Mouse (Mus musculus) embryo, embryonic 10.5 days (tissue): ENCODE measurements around the gene Il10rb.

Source experiments
- DNase-seq: peaks from one replicate; pipeline ENCODE4 v3.0.0-alpha.2; 2015; ENCODE audit warnings: low spot score

The Il10rb gene

DNA sequence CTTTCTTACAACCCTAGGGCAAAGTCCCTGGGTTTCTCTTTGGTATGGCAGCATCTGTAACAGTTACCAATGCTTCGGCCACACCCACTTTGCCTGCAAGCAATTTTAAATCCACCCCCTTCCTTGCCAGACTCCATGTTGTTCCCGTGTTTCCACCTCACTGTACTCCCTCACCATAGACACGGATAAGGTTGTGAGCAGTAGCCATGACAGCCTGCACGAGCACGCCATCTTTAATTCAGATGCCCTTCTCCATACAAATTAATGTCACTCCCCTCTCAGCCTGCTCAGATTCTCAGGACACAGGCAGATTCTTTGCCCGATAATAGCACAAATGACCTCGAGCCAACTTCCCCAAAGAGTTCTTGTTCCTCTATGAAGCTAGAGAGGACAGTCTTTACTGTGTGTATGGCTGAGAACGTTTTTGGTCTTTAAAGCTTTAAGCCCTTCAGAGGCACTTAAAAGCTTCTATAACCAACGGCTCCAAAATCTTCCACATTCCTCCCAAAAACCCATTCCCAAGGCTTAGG is 23.6 kb upstream of the Il10rb start:
- no peak for DNase-seq

GRCm38 (mm10) chr16:91384221-91384620 is 21.7 kb upstream of the Il10rb start:
- DNase-seq = no peak

GRCm38 (mm10) chr16:91385621-91386020 is 20.3 kb upstream of the Il10rb start:
- peak; percentile 9 for DNase-seq

DNA sequence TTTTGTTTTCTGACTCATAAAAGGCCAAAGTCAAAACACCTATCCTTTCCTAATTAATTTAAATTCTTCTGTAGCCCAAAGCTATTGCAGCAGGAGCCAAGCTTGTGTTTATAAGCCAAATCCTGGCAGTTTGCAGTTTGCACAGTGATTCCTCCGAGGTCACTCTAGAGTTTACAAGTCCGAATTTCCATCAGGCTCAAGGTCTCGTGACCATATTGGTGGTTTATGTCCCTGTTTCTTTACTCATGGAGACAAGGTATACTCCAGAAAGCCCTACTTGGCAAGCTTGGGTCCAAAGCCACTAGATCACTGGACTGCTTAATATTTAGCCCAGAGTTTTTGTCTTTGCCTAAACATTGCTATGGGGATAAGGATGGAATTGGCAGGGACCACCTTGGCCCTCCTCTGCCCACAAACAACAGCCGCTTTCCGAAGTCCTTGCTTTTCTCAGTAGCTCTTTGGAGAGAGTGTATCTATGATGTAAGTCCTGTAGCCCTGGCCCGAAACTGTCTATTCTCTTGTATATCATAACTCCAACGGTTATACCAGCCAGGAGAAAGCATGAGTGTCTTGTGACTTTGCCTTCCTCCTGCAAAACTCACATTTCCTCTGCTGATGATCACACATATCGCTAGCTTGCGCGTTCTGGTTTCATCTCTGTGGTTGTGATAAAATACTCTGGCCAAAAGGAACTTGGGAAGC is 19.4 kb upstream of the Il10rb start:
- DNase-seq = no peak

- DNase-seq = no peak
These were observed 18.9 kb upstream of the Il10rb start for GRCm38 (mm10) chr16:91387121-91387486.

DNA sequence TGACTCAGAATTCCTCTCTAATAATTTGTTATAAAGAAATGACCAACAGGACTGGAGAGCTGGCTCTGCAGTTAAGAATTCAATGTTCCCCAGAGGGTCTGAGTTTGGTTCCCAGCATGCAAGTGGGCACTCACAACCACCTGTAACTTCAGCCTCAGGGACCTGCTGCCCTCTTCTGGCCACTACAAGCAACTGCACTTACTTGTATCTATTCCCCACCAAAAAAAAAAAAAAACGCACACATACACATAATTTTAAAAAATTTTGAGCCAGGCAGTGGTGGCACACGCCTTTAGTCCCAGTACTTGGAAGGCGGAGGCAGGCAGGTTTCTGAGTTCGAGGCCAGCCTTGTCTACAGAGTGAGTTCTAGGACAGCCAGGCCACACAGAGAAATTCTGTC is 15.9 kb upstream of the Il10rb start:
- peak; percentile 23 for DNase-seq

- DNase-seq = no peak
These were observed 14.5 kb upstream of the Il10rb start, which contains the start of gene Gm21970 for GRCm38 (mm10) chr16:91391421-91391820. Gene Gm21970, plus strand, starts transcription at chr16:91391721.

- DNase-seq = no peak
These were observed 11.0 kb upstream of the Il10rb start for GRCm38 (mm10) chr16:91394826-91395410.

DNA sequence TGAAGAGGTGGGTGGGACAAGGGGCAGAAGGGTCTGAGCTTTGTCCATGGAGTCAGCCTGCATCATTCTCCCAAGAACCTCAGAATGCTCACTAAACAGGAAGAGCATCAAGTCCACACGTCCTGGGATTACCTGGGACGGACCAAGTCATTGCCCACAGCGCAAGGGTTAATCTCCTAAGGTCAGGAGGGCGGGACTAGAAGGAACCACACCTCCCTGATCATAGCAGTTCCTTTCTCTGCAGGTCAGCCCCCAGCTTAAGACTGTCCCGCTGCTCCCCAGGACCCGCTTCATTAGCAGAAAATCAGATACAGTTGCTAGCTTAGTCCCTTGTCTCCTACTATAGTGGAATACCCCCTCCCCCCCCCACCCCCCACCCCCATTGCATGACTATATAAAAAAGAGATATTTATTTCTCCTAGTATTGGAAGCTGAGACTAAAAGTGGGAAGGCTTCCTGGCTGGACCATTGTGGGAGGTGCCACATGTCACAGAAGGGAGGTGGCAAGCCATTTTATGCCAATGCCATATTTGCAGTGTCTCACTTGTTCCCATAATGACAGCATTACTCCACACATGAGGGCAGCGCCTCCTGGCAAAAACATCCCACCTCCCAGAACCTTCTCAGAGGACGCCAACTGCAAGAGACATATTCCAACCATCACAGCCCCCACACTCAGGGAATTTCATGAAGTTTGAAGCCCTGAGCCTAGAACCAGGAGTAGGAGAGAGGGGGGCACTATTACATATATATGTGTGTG is 10.2 kb upstream of the Il10rb start:
- no peak for DNase-seq

DNA sequence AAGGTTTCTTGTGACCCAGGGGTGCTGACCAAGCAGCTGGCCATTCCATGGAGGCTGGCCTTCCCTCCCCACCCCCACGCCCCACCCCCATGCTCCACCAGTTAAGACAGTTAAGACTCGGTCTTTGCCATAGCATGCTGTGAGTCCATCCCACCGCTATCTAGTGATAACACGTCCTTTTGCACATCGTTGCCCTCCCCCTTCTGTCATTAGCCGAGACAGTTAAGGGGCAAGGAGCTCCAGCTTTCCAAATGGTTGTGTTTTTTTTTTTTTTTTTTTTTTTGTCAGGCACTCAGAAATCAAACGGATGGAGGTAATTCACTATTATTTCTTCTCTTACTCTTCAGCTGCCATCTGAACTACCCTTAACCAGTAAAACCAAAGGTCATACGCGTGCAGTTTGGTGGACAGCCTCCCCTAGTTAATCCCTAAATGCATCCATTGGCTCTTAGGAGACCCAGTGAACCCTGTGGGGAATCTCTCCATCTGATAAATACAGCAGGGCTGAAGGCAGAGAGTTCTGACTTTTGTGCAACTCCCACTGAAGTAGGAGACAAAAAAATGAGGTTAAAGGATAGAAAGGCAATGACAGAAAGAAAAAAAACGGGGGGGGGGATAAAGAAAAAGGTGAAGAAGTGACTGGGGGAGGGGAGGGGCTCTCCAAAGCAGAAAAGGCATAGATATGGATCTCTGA is 9.0 kb upstream of the Il10rb start:
- no peak for DNase-seq

DNA sequence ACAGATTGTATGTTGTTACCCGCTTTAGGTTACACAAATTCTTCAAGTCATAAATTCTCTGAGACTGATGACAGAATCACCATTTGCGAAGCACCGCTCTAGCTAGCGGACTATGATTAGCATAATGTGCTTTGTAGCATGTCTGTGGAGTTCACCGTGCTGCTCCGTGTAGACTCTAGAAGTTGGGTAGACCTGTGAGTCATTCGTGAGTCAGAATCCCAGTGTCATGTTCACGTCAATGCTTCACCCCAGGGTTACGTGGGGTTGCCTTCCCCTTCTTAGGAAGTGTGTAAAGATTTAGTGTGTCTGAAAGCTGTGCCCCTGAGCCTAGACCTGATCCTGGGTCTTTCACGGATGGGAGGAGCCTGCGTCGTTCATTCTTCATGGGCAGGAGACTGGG is 7.9 kb upstream of the Il10rb start:
- no peak for DNase-seq

GRCm38 (mm10) chr16:91398944-91399343 is 7.0 kb upstream of the Il10rb start:
- no peak for DNase-seq

DNA sequence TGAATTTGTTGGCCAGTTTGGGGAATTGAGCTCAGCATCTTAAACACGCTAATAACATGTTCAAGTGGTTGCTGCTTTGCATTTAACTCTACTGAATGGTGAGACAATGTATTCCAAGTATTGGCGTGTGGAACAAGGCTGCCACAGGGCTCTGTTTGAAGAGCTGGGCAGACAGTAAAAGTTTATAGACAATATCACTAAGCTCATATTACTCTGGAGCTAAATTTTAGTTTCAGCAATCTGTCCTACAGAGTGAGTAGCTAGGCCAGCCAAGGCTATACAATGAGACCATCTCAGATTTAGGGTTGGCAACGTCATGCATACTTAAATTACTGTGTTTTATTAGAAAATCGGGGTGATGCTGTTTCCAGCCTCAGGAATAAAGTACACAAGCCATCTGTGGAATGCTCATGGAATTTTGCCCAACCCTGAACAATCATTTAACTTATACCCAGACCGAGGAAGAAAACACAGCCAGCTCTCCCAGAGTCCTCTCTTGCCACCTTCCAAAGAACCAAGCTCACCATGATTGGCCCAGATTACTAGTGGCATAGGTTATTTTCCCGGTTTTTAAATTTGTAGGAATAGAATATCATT is 4.3 kb upstream of the Il10rb start:
- no peak for DNase-seq

DNA sequence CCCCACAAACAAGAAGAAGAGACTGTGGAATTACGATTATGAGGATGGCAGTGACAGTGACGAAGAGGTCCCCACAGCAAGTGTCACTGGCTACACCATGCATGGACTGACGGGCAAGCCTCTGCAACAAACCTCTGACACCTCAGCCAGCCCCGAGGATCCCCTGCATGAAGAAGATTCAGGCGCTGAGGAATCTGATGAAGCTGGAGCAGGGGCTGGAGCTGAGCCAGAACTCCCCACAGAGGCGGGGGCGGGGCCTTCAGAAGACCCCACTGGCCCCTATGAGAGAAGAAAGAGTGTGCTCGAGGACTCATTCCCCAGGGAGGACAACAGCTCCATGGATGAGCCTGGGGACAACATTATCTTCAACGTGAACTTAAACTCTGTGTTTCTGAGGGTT is 2.2 kb upstream of the Il10rb start:
- no peak for DNase-seq

DNA sequence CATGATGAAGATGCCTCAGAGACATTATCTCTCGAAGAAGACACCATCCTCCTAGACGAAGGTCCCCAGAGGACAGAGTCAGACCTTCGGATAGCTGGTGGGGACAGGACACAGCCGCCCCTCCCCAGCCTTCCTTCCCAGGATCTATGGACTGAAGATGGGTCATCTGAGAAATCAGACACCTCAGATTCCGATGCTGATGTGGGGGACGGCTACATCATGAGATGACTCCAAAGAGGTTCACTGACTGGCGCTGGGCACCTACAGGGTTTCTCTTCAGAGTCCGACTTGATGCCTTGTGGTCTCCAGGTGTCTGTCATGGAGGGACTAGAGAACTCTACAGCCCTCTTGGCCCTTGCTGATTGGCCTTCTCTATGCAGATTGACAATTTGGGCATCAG is 1.8 kb upstream of the Il10rb start:
- no peak for DNase-seq

DNA sequence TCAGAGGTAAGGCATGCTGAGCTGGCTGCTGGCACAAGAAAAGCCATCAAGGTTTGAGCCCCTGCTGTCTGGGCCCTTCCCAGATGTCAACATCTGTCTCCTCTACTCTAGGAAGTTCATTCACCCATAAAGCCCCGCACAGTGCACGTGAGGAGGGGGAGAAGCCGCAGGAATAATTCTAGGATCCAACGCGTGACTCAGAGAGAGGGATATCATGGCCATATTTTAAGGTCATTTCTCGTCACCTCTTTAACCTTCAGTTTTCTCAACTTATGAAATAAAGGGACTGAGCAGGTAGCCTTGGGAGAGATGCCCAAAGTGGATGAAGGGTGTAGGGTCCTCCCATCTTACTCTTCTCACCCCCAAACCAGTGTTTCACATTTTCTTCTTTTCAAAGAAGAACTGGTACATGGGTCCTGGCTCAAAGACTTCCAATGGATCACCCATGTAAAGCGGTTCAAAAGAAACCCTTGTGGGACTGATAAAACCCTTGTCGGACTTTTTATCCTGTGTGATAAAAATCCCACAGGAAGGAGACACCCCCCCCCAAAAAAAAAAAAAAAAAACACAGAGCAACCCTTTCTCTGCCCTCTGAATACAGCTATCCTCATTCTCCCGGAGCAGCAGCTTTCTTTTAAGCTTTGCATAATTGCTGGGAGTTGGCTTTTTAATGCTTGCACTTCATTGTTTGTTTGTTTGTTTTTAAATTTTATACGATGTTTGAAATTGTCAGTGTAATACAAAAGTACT is 961 bp upstream of the Il10rb start:
- DNase-seq = no peak

DNA sequence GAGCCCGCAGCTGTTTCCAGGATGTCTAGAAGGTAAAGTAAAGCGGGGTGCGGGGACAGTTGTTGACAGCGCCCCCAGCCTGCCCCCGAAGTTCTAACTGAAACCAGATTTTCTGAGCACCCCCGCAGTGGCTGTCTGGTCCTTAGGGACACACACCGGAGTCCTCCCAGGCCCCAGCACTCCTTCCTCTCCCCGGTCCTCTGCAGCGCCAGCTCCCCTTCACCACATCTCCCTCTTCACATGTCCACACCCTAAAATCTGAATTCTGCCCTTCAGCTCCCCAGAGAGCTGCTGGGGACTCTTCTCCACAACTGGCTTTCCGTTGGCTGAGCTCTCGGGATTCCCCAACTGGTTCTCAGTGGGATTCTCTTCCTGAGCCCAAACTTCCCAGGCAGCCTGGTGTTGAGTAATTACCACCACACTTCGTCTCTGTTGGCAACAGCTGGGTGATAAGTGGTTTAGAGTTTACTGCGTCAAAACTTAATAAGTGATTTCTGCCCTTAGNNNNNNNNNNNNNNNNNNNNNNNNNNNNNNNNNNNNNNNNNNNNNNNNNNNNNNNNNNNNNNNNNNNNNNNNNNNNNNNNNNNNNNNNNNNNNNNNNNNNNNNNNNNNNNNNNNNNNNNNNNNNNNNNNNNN is 739 bp downstream of the Il10rb start:
- peak; percentile 56 for DNase-seq

- peak; percentile 22 for DNase-seq
These were observed 7.3 kb downstream of the Il10rb start for GRCm38 (mm10) chr16:91413102-91413844.

DNA sequence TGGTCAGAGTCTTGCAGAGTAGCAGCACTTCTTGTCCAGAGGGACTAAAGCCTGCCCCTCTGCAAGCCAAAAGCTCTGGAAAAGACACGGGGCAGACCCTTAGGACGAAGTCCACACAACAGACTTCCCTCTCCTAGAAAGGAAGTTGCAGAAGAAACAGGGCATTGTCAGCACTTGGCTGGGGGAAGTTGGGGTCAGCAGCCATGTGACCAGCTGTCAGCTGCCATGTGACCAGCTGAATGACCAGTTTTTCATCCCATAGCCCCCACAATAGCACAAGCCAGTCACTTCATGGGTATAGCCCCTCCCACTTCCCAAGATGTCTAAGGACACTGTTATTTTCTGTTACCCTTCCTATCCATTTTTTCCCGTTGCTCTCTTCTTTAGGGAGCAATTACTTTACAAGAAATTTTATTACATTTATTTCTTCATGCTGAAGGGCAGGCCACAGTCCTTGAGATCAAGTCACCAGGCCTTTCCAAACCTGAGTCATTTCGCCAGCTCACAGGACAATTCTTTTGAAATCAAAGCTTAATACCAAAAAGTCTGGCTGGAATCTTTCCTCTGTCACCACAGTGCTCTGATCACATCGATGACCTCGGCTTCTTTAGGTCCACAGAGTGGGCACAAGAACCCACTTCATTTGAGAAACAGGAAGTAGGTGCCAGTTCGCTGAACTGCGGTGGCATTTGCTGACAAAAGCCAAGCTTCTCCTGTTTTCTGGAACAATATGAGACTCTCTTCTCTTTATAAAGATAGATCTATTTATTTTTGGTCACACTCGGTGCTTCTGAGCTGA is 9.6 kb downstream of the Il10rb start:
- no peak for DNase-seq
